Mouse (Mus musculus) gastrocnemius, postnatal 14 days (tissue): ENCODE measurements around the gene Fcgr4. TPM values are rescaled to one million over a fixed set of nuclear protein-coding genes. Genes with fewer than 3 reads are reported as not detected.

ENCODE experiments used
- DNase-seq: peaks from one replicate; pipeline ENCODE4 v3.0.0; 2021; ENCODE audit warnings: mixed read lengths
- intact Hi-C: fragments of 180-260 bp; cut with DNase I; formaldehyde crosslinking; loops from one replicate; pipeline ENCODE4 v1.15.1; 2025; ENCODE audit warnings: low total_unique reads
- total RNA-seq, 2 experiments: library from RNA; stranded (reverse); gene quantifications; 2 replicates each; pipeline ENCODE4 v1.2.3; 2021

The Fcgr4 gene
- total RNA-seq, 2 experiments from 2014 or later: not detected

- DNase-seq: no peak
- intact Hi-C loops: no loop called here
Observed at GRCm38 (mm10) chr1:171005586-171005985, 13.1 kb upstream of the Fcgr4 start.

DNA sequence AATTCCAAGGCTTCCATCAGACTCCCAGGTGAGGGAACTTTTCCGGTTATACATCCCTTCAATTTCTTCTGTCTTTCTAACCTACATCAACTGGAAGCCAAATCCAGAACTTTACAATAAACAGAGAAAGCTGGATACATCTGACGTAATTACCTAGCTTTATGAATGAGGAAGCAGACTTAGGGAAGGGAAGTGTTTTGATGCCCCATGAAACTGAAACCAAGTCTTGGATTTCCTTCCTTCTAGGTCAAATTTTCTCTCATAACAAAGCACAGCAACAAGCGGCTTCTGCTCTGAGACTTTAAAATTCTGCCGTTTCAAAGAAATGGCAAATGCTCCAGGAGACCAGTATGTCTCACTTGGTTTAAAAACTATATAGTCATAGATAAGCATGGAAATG lies 12.4 kb upstream of the Fcgr4 start:
- no peak for DNase-seq
- intact Hi-C loops: no loop called here

- no peak for DNase-seq
- intact Hi-C loops: no loop called here
Observed at GRCm38 (mm10) chr1:171006905-171007304, 11.8 kb upstream of the Fcgr4 start.

DNA sequence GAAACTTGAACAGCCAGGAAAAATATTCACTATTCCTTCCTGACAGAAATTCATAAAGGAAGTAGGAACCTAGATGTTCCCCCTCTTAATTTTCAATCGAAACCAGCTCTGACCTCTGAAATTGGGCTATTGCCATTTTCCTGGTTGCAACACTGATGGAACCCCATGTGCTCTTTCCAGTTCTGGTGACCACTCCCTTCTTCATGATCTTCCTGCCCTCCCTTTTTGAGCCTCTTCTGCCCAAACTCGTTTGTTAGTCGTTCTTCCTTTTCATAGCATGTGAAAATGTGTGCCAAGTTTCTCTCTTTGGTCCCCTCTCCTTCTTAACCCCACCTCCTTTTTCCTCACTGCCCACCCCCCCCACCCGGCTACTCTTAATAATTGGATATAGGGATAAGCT lies 7.0 kb upstream of the Fcgr4 start:
- DNase-seq: no peak
- intact Hi-C loops: no loop called here

GRCm38 (mm10) chr1:171016676-171017356 lies 1.9 kb upstream of the Fcgr4 start:
- DNase-seq: no peak
- intact Hi-C loops: no loop called here

GRCm38 (mm10) chr1:171017468-171018158 lies 1.1 kb upstream of the Fcgr4 start:
- DNase-seq: no peak
- intact Hi-C loops: no loop called here

GRCm38 (mm10) chr1:171019311-171019950 lies 711 bp downstream of the Fcgr4 start:
- intact Hi-C loops: no loop called here

DNA sequence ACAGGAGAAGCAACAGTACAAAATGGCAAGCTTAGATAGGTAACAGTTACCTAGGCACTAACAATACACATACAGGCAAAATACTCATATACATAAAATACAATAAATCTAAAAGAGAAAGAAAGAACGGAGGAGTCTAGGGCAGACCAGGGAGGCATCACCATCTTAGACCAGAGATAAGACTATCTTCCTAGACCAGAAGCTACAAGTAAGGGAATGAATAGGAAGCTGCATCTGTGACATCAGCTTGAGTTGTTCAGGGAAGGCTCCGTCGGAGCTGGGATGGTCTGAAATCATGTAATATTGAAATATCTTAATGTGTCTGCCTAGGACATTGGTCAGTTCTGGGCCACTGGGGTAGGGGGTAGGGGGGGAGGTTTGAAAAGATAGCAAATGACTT lies 13.0 kb downstream of the Fcgr4 start:
- intact Hi-C loops: no loop called here
- DNase-seq: no peak

More at GRCm38 (mm10) chr1:171019311-171019950, 711 bp downstream of the Fcgr4 start:
- no peak for DNase-seq

DNA sequence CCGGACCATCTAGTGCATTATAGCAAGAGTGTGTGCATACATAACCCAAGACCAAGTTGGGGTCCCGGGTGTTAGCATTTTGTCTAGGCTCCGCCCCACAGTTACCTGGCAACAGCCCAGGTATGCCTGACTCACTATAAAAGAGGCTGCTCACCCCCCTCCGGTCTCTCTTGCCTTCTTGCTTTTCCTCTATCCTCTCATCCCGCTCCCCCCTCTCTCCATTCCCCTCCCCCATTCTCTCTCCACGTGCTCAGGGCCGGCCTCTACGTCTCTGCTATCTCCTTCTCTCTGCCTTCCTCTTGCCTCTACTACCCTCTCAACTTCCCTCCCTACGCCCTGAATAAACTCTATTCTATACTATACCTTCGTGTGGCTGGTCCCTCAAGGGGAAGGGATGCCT lies 14.0 kb downstream of the Fcgr4 start:
- intact Hi-C loops: no loop called here
- no peak for DNase-seq

- DNase-seq: no peak
- intact Hi-C loops: no loop called here
Observed at GRCm38 (mm10) chr1:171033196-171033595, 14.5 kb downstream of the Fcgr4 start.

- intact Hi-C loops: no loop called here
- peak; percentile 67 for DNase-seq
Observed at GRCm38 (mm10) chr1:171033756-171034155, 15.0 kb downstream of the Fcgr4 start.

DNA sequence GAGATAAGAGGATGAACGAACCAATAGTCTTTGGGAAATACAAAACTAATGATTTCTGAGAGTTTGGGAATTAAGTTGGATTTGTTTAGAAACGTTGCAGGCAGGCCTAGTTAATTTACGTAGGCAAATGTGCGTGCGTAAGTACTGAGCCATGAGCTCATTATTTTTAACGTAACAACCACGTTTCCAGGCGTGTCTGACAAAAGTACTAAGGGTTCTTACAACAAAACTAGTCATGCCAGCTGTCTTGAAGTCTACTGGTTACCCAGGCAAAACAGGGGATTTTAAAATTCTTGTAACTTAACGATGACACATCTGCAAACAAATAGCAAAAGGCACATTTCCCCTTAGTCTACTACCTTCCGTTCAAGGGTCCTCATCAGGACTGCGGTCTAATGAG lies 15.5 kb downstream of the Fcgr4 start:
- intact Hi-C loops: no loop called here
- no peak for DNase-seq

DNA sequence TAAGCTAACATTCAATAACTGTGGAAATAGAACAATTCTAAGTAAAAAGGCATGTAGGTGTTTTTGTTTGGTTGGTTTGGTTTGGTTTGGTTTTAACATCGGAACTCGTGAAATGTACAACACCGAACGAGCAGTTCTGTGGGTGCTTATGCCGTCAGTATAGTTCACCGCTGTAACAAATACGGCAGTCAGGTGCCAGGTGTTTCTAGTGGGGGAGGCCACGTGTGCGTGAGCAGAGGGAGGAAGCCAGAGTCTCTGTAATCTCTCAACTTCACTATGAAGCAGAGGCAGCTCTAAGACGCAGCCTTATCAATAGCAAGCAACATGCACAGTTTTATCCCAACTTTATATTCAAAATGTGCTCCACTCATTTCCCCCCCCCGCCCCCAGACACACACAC lies 16.9 kb downstream of the Fcgr4 start:
- intact Hi-C loops: no loop called here
- no peak for DNase-seq

- DNase-seq: peak; percentile 35
- intact Hi-C loops: no loop called here
Observed at GRCm38 (mm10) chr1:171036550-171037324, 18.0 kb downstream of the Fcgr4 start.

- DNase-seq: peak; percentile 64
- intact Hi-C loops: no loop called here
Observed at GRCm38 (mm10) chr1:171037861-171038721, 19.4 kb downstream of the Fcgr4 start.

DNA sequence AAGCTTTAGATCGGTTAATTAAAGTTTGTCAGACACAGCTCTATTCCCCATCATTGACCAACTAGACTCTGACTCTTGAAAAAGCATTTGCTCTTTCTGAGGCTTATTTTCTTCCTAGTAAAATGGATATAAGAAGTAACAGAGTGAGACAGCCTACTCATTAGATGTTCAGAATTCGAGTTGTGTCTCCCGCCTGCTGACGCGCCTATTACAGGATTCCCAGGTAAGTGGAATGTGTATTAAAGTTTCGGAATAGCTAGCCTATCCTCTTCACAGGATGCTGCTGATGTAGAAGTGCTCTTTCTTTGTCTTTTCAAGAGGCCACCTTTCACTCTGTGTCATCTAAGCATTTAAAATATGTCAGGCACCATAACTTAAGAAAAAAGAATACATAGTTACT lies 20.4 kb downstream of the Fcgr4 start:
- DNase-seq: no peak
- intact Hi-C loops: no loop called here

- intact Hi-C loops: no loop called here
- no peak for DNase-seq
Observed at GRCm38 (mm10) chr1:171039880-171040279, 21.2 kb downstream of the Fcgr4 start.

GRCm38 (mm10) chr1:171043594-171044153 lies 25.0 kb downstream of the Fcgr4 start:
- DNase-seq: no peak
- intact Hi-C loops: no loop called here
